Mouse (Mus musculus) lung, adult 2 months (tissue): ENCODE data around the gene 1700122O11Rik.

Source experiments
- CTCF ChIP-seq: fragments of 200-500 bp; IDR thresholded peaks from 2 replicates; pipeline ENCODE4 v1.5.1; 2011; ENCODE audit warnings: mild to moderate bottlenecking, low read length, control low read depth; ENCODE audit not compliant: insufficient read depth
- POLR2A ChIP-seq: fragments of 200-500 bp; IDR thresholded peaks from 2 replicates; pipeline ENCODE4 v1.6.1; 2011; ENCODE audit warnings: low read depth, mild to moderate bottlenecking, control low read depth, low read length, borderline replicate concordance; ENCODE audit errors: extremely low read depth

GRCm38 (mm10) chr17:48001586-48002361 lies 36.3 kb downstream of the 1700122O11Rik start:
- TF ChIP-seq POLR2A (peak; percentile 89; the same call in 1 of the 2 replicates), CTCF (no peak)
